Mouse (Mus musculus) layer of hippocampus, adult 18-20 months (tissue): ENCODE measurements at regions not wholly inside any gene's neighbourhood (a gene's known extent, or its start where the extent isn't known, plus 50 kb on each side); places are given as distances from the start of the nearest gene placed in this dataset.

Experiments used
- DNase-seq, 2 experiments: peaks; one replicate each; pipeline ENCODE4 v3.0.0; 2022; ENCODE audit warnings: low spot score in 2 of 2

- DNase-seq: peak in 1 of 2 experiments; percentile 32
Measured at GRCm38 (mm10) chr1:99124796-99125195, 647.8 kb upstream of the Cntnap5b start.

GRCm38 (mm10) chr1:99134129-99134528, 638.4 kb upstream of the Cntnap5b start:
- no peak for DNase-seq

- no peak for DNase-seq
Measured at GRCm38 (mm10) chr1:99137516-99137915, 635.0 kb upstream of the Cntnap5b start.

GRCm38 (mm10) chr1:99160620-99161019, 611.9 kb upstream of the Cntnap5b start:
- DNase-seq: no peak
